Mouse (Mus musculus) right cerebral cortex, postnatal 36 days (tissue): Measurements from ENCODE around the gene Msln.
"Not testable (repeated sequence)": the region's sequence is repeated elsewhere in the genome, so short reads cannot be mapped to it uniquely, and the experiment has no call there.

Source experiments
- DNase-seq, 2 experiments: peaks; one replicate each; pipeline ENCODE4 v3.0.0; 2022; ENCODE audit warnings: low spot score in 2 of 2, mixed read lengths in 1 of 2

Msln gene

DNA sequence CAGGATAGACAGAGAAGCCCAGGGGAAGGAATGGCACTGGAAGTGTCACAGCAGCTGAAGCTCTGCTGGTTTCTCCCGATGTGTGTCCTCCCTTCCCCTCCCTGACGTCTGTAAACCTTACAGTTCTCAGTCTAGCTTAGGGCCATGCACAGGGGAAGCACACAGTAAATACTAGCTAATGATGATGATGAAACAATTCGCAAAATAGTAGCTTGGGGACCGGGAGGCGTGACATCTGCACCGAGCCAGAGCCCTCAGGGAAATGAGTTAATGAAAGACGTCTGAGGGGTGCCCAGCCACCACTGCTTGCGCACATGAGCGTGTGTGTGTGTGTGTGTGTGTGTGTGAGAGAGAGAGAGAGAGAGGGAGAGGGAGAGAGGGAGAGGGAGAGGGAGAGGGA, 15.2 kb upstream of the Msln start:
- no peak for DNase-seq

DNA sequence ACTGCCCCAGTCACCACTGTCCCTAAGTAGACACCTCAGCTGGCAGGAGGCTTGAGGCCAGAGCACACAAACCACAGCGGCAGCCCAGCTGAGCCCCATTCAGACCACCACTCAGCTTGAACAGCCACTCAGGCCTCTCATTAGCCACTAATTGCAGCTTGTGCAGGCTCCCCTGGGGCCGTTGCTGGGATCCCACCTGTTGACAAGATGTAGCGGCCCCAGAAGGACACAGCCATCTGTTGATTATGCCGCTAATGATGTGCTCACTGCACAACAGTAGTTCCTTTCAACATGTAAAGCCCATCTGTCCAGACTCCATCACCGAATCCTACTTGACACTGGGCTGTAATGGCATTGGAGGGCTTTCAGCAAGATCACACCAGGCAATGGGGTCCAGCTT, 11.7 kb upstream of the Msln start:
- no peak for DNase-seq

DNA sequence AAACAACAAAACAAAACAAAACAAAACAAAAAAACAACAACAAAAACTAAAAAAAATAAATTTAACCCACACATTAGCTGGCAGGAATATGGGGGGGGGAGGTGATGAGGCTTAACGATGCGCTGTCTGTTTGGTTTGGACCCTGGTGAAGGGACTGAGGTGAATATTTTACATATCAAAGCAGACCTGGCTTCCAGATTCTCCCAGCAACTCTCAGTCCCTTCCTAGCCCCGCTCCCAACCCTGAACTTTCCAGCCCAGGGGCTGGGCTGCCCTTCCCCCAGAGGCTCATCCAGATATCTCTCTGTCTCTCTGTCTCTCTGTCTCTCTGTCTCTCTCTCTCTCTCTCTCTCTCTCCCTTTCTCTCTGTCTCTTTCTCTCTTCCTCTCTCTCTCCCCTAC, 8.4 kb upstream of the Msln start:
- DNase-seq: no peak

DNA sequence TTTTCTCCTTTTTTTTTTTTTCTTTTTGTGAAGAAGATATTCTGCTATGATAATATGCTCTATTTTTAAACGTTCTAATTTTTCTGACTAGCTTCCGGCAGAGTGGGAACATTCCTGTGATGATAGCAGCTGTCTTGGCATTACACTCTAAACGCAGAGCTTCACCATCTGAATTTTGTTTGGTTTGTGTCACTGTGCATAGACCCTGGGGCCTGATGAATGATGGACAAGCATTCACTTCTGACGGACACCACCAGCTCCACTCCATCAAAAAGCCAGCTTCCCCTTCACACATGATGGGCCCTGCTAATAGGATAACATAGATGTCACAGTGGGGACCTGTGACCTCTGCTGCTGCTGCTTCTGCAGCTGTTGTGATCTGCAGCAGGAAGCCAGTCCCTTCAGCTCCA, 7.4 kb upstream of the Msln start:
- no peak for DNase-seq

DNA sequence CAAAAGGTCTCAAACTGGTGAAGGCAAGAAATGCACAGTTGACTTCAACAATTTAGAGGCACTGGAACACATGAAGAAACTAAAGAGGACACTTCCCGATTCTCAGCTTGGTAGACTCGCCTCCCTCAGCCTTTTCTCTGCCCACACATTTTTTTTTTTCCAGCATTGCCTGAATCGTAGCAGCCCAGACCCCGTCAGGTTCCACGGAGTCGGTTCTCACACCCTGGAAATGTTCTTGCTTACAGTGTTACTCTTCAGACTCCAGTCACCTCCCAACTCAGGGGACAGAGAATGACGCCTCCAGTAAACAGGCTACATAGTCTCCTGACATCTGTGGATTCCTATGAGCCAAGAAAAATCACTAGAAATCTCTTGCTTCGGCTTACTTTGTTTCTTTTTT, 6.0 kb upstream of the Msln start:
- DNase-seq: peak in 1 of 2 experiments; percentile 47

DNA sequence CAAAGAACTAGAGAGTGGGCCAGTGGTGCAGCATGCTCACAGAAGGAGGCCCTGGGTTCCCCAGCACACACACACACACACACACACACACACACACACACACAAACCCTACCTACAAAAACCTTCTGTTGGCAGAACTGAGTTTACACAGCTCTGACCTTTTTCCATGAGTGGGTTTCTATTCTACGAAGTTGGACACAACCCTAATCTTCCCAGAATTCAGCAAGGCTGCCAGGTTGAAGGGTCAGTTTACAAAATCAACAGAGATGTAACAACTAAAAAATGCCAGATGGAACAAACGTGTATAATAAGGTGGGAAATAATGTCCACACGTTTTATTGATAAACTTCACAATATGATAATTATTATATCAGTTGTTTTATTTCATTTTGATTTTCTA, 3.5 kb upstream of the Msln start:
- DNase-seq: no peak

DNA sequence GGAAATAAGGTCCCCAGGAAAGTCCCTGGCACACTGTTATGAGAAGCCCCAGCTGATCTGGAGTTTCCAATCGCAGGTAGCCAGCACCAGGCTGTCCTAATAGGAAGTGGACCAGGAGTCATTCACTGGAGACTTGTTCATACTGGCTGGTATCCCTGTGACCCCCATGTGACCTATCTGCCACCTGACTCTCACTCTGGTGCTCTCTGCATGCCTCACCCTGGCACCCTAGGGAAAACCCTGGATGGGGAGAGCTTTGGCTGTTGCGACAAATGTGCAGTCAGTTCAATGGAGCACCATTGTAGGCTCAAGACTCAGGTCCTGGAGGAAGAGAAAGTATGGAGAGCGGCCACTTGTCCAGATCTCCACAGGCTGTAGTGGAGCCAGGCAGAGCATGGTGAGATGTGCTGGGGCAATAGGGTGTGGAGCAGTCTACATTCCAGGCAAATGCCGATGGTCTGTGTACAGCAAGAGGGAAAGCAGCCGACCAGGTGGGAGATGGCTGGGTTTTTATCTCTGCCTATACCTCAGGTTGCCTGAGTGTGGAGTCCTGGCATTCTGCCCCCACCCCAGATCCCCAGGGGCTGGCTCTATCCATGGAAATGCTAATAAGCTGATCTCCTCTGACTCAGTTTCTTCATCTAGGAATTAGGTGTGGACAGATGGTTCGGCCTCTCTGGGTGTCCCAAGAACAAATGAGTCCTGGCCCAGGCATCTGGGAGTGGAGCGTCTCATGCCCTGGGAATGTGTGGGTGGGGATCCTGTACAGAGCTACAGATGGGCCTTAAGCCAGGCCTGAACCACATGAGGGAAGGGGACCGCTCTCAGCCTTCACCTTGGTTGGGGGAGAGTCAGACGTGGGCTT, 2.4 kb upstream of the Msln start:
- DNase-seq: no peak

DNA sequence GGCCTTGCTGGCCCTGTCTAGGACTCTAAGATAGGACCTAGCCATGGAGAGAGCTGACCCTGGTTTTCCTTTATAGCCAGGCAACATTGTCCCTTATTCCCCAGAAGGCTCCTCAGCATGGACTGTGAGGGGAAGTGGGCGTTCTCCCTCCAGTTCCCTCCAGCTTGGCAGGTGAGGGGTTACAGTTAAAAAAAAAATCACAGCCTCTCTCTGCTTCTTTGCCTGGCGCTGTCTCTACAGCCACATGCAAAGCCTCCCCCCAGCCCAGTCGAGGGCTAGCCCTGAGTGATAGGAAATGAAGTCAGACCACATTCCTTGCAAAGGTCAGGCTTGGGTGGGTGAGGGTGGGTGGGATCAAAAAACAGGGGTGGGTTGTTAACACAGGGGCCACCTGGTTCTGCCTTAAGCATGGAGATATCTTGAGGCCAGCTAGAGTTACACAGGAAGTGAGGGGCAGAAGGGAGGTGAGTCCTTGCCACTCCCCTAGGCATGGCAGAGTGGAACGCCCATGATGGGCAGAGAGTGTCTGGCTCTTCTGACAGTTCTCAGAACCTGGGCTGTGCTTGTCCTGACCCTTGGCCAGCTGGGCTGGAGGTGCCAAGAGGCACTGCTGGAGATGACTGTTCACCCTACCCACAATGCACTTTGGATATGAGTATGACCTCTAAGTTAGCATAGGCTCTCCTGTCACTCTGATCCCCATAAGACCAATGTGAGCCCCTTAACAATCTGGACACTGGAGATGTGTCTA, 1.6 kb upstream of the Msln start:
- DNase-seq: no peak

DNA sequence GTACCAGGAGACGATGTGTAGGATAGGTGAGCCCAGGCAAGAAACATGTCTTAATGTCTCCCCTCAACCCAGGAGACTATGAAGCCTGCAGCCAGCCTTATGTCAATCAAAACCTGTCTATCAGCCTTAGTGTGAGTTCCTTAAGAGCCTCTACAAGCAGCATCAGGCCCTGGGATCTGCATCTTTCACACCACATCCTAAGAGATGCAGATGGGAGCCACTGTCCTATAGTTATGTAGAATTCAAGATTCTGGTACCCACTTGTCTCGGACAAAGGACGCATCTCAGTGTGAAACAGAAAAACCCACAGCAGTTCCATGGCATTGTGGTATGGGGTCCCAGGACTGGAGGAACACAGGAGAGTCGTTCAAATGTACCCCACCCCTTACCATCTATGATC, 908 bp upstream of the Msln start:
- DNase-seq: no peak

DNA sequence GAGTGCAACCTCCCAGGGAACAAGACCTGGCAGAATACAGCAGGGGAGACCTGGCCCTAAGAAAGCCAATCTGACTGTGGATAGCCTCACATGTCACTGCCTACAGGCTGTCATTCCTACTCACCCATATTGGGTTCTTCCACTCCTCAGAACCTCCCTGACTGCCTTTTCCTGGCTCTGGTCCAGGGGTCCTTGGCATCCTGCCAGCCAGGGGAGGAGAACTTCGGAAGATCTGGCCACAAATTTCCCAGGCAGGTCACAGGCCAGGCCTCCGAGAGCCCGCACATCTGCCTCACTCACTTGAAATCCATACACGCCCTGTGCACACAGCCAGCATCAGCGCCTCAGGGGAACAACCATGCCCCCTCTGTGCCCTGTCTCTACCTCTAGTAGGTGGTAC, 2.7 kb downstream of the Msln start:
- DNase-seq: no peak

DNA sequence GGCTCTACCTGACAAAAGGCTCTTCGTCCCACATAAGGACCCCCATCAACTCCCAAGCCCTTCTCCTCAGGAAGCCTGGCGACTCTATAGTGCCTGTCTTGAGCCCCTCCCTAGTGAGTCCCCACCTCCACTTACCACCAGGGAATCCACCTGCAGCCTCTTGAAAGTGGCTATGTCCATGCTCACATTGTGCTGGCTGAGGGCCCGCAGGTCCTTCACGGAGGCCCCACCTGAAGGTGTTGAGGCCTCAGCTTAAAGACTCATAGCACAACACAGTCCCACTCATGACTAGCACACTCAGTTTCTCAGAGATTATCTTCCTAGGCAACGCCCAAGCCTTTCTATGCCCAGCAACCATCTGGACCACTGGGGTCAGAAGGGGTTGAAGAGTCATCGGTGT, 4.9 kb downstream of the Msln start:
- no peak for DNase-seq

DNA sequence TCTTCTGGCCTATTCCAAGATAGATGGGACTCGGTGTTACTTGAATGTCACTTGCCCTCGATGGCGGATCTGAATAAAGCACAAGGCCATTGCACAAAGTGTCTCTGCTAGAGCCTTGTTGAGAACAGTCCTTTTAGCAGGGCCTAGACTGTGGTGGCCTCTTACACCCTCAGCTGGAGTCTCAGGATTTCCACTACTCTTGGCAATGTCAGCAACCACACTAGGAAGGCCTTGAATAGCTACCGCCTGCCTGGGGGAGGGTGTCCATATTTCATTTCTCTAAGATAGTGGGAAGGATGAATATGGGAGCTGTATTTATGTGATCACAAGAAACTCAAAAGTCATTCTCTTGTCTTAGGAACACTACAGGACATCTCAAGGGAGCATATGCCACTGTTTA, 5.9 kb downstream of the Msln start:
- DNase-seq: no peak

DNA sequence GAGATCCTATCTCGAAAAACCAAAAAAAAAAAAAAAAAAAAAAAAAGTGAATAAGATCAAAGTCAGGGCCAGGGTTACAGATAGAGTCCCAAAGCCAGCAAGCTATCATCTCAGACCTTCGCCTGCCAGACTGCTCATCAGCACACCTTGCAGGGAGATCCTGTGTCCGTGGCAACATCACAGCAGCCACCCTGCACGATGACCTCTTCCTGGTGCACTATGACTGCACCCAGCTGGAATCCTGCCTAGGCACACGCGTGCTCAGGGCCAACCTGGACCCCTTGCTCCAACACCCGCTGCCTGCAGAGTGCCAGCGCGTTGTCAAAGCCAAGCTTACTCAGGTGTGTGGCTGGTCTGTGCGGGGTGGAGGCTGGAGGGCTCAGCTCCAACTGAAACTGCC, 9.9 kb downstream of the Msln start:
- DNase-seq: no peak

DNA sequence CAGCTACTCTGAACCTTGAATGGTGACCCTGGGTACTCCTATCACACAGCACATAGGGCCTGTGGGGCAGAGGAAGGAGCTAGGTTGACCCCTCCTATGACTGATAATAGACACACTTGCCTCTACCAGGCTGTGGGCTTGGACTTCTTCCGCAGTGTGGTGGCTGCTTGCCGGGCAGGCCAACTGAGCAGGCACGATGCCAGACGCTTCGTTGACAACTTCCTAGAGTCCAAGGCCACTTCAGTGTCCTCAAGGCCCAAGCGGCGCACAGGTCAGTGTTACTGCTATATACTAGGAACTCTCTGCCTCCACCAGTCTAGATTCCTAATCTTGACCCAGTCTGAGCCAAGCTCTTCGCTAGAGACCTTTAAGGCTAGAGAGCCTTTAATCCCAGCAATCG, 10.3 kb downstream of the Msln start:
- no peak for DNase-seq

DNA sequence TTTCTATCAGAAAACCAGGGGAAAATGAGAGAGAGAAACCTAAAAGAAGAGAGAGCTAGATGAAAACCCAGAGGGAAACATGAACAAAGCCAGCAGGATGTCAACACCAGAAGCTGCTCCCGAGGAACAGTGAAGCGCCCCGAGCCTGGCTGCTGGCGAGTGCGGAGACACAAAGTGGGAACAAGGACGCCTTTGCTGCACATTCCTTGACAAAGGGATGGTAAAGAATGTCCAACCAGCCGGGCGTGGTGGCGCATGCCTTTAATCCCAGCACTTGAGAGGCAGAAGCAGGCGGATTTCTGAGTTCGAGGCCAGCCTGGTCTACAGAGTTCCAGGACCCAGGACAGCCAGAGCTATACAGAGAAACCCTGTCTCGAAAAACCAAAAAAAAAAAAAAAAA, 12.7 kb downstream of the Msln start:
- DNase-seq: not testable (repeated sequence)

DNA sequence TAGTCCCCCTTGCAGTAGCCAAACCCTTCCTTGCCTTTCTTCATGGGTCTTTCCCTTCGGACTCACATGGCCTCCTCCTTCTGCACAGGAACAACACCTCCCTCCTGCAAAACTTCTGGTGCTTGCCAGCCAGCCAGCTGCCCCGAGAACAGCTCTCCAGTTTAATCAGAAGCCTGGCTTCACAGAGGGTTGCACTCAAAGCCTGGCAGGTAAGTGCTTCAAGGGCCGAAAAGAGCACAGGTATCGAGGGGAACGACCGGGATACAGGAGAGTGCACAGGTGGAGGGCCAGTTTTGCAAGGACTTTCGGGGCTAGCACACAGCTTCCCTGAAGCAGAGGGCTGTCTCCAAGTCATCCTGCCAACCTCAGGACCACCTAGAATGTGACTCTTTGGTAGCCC, 15.3 kb downstream of the Msln start:
- no peak for DNase-seq

DNA sequence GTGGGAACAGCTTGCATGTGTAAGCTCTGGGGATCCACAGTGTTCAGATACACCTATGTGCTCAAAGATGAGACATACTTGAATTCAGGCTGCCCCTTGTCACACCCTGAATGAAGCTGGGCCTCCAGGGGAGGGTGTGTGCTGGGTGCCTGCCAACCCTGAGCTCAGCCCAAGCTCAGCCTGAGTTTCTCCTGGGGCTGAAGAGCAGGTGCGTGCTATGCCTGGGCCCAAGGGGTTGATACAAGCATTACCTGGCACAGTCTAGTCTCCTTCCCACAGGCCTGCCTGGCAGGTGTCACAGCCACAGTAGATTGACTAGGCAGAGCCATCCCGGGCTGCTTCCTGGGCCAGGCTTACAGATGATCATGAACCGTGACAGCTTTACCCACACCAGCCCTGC, 18.4 kb downstream of the Msln start, which contains the start of gene Mslnl:
Gene Mslnl (plus strand): TSS at position 298 of the 400 bp plus-strand sequence.
- DNase-seq: no peak

DNA sequence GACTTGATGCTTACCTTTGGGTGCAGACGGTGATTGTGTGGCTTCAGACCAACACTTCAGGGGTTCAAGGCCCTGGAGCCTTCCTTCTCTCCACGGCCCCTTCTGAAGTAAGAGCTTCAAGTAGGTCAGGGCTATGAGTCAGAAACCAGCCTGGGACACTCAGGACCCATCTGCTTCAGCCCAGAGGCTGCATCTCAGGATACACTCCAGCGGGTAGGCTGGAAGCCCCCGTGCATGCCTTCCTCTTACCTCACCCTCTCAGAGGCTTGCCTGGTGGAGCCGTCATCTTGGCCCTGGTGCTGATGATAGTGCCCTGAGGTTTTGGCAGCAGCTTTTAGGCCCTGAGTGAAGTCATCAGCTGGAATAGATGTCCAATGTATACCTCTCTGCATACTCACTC, 18.9 kb downstream of the Msln start:
- no peak for DNase-seq

DNA sequence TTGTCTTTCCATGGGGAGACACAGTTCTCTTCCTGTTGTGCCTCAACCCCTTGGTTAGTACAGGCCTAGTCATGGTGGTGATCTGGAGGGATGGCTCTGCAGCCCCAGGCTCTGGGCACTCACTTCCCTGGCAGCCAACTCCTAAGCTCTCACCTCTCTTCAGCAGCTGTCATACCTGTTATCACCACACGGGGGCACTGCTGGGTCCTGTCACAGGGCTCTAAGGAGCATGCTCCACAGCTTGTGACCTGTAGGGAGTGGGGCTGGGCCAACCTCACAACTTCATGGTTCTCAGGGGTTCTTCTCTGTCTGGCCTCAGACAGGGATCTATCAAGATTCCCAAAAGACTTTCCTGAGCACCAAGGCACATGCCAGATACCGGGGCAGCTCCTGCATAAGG, 22.1 kb downstream of the Msln start:
- peak; percentile 70 to 76 for DNase-seq

DNA sequence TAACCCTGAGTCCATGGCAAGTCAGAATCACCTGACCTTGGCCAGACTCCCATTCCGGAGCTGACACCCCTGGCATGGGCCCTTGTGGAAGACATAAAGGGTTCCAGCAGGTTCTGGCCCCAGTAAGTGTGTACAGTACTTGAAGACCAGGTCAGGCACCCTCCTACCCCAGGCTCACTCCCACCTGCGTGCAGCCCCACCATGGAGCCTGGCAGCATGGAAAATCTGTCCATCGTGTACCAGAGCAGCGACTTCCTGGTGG, 26.2 kb downstream of the Msln start:
- DNase-seq: no peak

DNA sequence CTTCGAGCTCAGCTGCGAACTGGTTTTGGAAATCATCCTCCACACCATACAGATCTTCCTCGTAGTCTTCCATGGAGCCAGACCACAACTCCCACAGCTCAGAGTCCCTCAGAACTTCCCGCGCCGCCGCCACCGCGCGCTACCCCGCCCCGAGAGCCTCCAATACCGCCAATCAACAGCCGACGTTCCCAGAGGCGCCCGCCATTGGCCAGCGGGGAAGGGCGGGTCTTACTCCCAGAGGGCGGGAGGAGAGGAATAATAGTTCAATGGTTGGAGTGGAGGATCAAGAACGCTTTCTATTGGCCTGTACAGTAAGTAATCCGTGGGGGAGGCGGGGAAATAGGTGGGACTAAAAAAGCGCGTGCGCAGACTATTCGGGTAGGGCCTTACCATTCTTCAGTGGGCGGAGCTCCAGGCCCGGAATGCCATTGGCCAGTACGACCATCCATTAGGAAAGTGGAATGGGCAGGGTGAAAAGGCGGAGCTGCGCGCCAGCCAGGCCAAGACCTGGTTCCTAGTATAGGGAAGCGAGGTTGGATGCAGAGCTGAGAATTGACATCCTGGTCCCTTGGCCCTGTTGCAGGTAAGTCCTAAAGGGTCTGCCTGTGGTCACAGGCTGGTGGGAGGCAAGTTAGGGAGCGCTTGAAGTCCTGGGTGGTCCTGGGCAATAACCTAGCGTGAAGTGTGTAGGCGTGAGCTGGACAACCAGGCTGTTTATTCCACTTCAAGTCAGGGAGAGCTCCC, 26.7 kb downstream of the Msln start, which contains the start of the genes Chtf18 and Rpusd1:
Gene Chtf18 (minus strand): TSS at position 155 of the 744 bp plus-strand sequence.
Gene Rpusd1 (plus strand): TSS at position 406 of the 744 bp plus-strand sequence.
- DNase-seq: peak; percentile 99 to 100

DNA sequence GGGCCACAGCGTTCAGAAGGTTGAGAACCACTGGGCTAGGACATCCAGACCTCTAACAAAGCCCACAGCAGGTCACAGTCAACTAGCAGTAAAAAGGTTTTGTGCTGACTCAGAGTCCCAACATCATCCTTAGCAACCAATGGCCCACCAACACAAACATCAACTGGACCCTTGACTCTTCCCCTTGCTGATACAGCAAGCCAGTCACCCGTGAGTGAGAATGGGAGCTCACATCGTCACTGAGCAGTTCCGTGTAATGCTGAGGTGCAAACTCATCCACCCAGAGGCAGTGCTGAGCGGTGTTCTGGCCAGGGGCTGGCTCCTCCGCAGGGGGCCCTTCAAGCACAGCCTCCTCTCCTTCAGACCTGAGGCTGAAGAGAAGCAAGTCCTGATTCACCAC, 28.9 kb downstream of the Msln start:
- DNase-seq: no peak

DNA sequence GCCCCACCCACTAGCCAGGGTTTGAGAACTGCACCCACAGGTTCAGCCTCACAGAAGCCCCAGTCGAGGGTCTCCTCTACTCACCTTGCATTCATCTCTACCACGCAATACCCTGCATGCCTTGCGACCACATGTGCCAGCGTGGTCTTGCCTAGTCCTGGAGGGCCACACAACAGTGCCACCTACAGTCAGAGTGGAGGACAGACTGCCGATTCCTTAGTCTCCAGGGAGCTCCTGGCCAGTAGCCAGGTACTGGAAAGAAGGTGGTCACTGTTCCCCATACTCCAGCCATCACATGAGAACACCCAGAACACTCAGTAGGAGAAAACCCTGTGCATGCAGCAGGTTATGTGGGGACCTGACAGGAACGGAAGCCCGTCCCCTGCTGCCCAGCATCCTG, 30.3 kb downstream of the Msln start:
- DNase-seq: no peak
